Mouse (Mus musculus) thymus, adult 2 months (tissue): ENCODE data around the gene Mmp27.

Experiments used
- CTCF ChIP-seq: fragments of 200-500 bp; IDR thresholded peaks from 2 replicates; pipeline ENCODE4 v1.5.1; 2012; ENCODE audit warnings: mild to moderate bottlenecking, control low read depth, low read length, moderate library complexity, borderline replicate concordance; ENCODE audit not compliant: control insufficient read depth, poor library complexity, insufficient read depth; ENCODE audit errors: extremely low read depth
- POLR2A ChIP-seq: fragments of 200-500 bp; IDR thresholded peaks from 2 replicates; pipeline ENCODE4 v1.6.1; 2012; ENCODE audit warnings: mild to moderate bottlenecking, low read length, control low read depth, moderate library complexity; ENCODE audit not compliant: control insufficient read depth, poor library complexity, insufficient read depth; ENCODE audit errors: extremely low read depth

DNA sequence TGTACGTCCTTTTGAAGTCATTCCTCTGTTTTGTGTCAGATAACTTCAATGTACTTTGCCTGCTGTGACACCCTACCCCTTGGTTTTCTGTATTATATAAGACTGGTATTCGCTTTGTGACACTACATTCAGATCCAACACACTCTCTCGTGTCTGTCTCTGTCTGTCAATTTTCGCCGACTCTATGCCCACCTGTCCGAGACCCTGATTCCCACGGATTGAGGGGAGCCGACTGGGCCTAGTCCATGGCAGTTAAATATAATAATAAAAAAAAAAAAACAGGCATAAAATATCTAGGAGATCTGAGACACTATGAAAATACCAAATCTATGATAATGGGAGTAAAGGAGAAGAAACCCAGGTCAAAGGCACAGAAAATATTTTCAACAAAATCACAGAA is 18.9 kb downstream of the Mmp27 start:
- TF ChIP-seq CTCF (no peak), POLR2A (no peak)
